Mouse (Mus musculus) limb, embryonic 15.5 days (tissue): ENCODE measurements around the gene Tti1. TPM values are rescaled to one million over a fixed set of nuclear protein-coding genes. Genes with fewer than 3 reads are reported as not detected.

Experiments
- ATAC-seq: fragments of 200-750 bp; cut with Nextera tagmentation; 2 replicates; pipeline ENCODE4 v1.8.0; 2017; ENCODE audit warnings: low read depth, moderate TSS enrichment; ENCODE audit not compliant: insufficient number of reproducible peaks, low FRiP score, low TSS enrichment
- H3K27ac ChIP-seq: fragments of 300-500 bp; sonication (generic); 2 replicates; pipeline ENCODE4 v1.5.1; 2015; ENCODE audit warnings: moderate library complexity, mild to moderate bottlenecking, inconsistent platforms
- H3K27me3 ChIP-seq: fragments of 300-500 bp; sonication (generic); 2 replicates; pipeline ENCODE4 v1.6.1; 2015; ENCODE audit warnings: inconsistent platforms
- H3K36me3 ChIP-seq: fragments of 300-500 bp; sonication (generic); 2 replicates; pipeline ENCODE4 v1.6.1; 2015; ENCODE audit warnings: inconsistent platforms
- H3K4me1 ChIP-seq: fragments of 300-500 bp; sonication (generic); 2 replicates; pipeline ENCODE4 v1.6.1; 2015; ENCODE audit warnings: inconsistent platforms
- H3K4me2 ChIP-seq: fragments of 300-500 bp; sonication (generic); 2 replicates; pipeline ENCODE4 v1.6.1; 2015; ENCODE audit warnings: mild to moderate bottlenecking, inconsistent platforms
- H3K4me3 ChIP-seq: fragments of 300-500 bp; sonication (generic); 2 replicates; pipeline ENCODE4 v1.5.1; 2015; ENCODE audit warnings: mild to moderate bottlenecking, inconsistent platforms
- H3K9ac ChIP-seq: fragments of 300-500 bp; sonication (generic); 2 replicates; pipeline ENCODE4 v1.6.1; 2015; ENCODE audit warnings: inconsistent platforms
- H3K9me3 ChIP-seq: fragments of 300-500 bp; sonication (generic); 2 replicates; pipeline ENCODE4 v1.6.1; 2016; ENCODE audit warnings: inconsistent platforms
- WGBS: fragments of 180-500 bp; shearing (Covaris S2); methylation state at CpG from one replicate; pipeline ENCODE4 v1.1.7; 2015; 5-methylcytosine and 5-hydroxymethylcytosine counted together
- polyA plus RNA-seq: library from polyadenylated mRNA; unstranded; fragments of >200 nt; fragmentation: Nextera tagmentation; extraction: Ambion mirVana; gene quantifications from 2 replicates; pipeline ENCODE4 v1.2.1, GENCODE M21; 2015

Gene Tti1
- polyA plus RNA-seq, 1 experiment from 2014 or later, result 22.5 TPM

- no peak for ATAC-seq
- Histone ChIP-seq H3K4me2 (no peak overlapping the region), H3K4me1 (no peaks in the 10 kb centered on the region), H3K27me3 (no peaks in the 10 kb centered on the region), H3K9ac (no peak overlapping the region), H3K4me3 (no peak overlapping the region), H3K27ac (no peak overlapping the region), H3K9me3 (peaks cover 4% of the 10 kb centered on the region; the same call in 1 of the 2 replicates), H3K36me3 (no peaks in the 10 kb centered on the region)
- WGBS, result 6% methylated on average over 2 of the region's 2 CpGs
These were observed 70.5 kb downstream of the Tti1 start for GRCm38 (mm10) chr2:157957707-157958108.

GRCm38 (mm10) chr2:157953978-157954377 lies 74.3 kb downstream of the Tti1 start:
- H3K4me2 ChIP-seq, result no peak overlapping the region
- H3K4me3 ChIP-seq, result no peak overlapping the region
- H3K27me3 ChIP-seq, result no peaks in the 10 kb centered on the region
- no peaks in the 10 kb centered on the region for H3K36me3 ChIP-seq
- ATAC-seq, result no peak
- 74% methylated on average over 5 of the region's 5 CpGs for WGBS
- peaks cover 4% of the 10 kb centered on the region; the same call in 1 of the 2 replicates for H3K9me3 ChIP-seq
- H3K9ac ChIP-seq, result no peak overlapping the region
- no peaks in the 10 kb centered on the region for H3K4me1 ChIP-seq
- no peak overlapping the region for H3K27ac ChIP-seq

GRCm38 (mm10) chr2:157944156-157944893 lies 83.9 kb downstream of the Tti1 start:
- H3K9ac ChIP-seq, result peak overlapping the region; percentile 55
- H3K9me3 ChIP-seq, result no peaks in the 10 kb centered on the region
- peak; percentile 42 for ATAC-seq
- H3K27me3 ChIP-seq, result peaks cover 28% of the 10 kb centered on the region
- 10% methylated on average over 35 of the region's 37 CpGs for WGBS
- peak overlapping the region; percentile 98 for H3K4me2 ChIP-seq
- H3K4me3 ChIP-seq, result peak overlapping the region; percentile 54
- H3K4me1 ChIP-seq, result peaks cover 29% of the 10 kb centered on the region
- peak overlapping the region; percentile 63 for H3K27ac ChIP-seq
- no peaks in the 10 kb centered on the region for H3K36me3 ChIP-seq

- peaks cover 34% of the 10 kb centered on the region for H3K27me3 ChIP-seq
These were observed 84.6 kb downstream of the Tti1 start for GRCm38 (mm10) chr2:157943514-157944155.

GRCm38 (mm10) chr2:157940586-157941185 lies 87.5 kb downstream of the Tti1 start:
- peaks cover 29% of the 10 kb centered on the region for H3K4me1 ChIP-seq
- ATAC-seq, result no peak
- H3K27me3 ChIP-seq, result peaks cover 36% of the 10 kb centered on the region
- H3K9me3 ChIP-seq, result no peaks in the 10 kb centered on the region
- H3K9ac ChIP-seq, result no peak overlapping the region
- WGBS, result 4% methylated on average over 18 of the region's 18 CpGs
- no peak overlapping the region for H3K27ac ChIP-seq
- H3K36me3 ChIP-seq, result no peaks in the 10 kb centered on the region
- H3K4me2 ChIP-seq, result 0 out of 2 replicates have a peak overlapping the region, but pooled peaks have one; percentile 2
- no peak overlapping the region; the same call in 1 of the 2 replicates for H3K4me3 ChIP-seq

More at GRCm38 (mm10) chr2:157943514-157944155, 84.6 kb downstream of the Tti1 start:
- Histone ChIP-seq H3K9ac (peak overlapping the region; percentile 55), H3K4me3 (peak overlapping the region; percentile 54), H3K36me3 (no peaks in the 10 kb centered on the region), H3K9me3 (no peaks in the 10 kb centered on the region), H3K27ac (peak overlapping the region; percentile 63), H3K4me2 (peak overlapping the region; percentile 98), H3K4me1 (peaks cover 29% of the 10 kb centered on the region)
- ATAC-seq, result peak; percentile 55; the same call in 1 of the 2 replicates
- WGBS, result 1% methylated on average over 45 of the region's 47 CpGs

- Histone ChIP-seq H3K4me1 (peaks cover 13% of the 10 kb centered on the region), H3K27me3 (peaks cover 31% of the 10 kb centered on the region), H3K4me3 (no peak overlapping the region), H3K27ac (no peak overlapping the region), H3K36me3 (no peaks in the 10 kb centered on the region), H3K9me3 (no peaks in the 10 kb centered on the region), H3K9ac (no peak overlapping the region), H3K4me2 (no peak overlapping the region)
- ATAC-seq, result no peak
- WGBS, result 79% methylated on average over 4 of the region's 4 CpGs
These were observed 91.6 kb downstream of the Tti1 start for GRCm38 (mm10) chr2:157936676-157937075.

GRCm38 (mm10) chr2:157935444-157936171 lies 92.6 kb downstream of the Tti1 start:
- no peak overlapping the region for H3K9ac ChIP-seq
- H3K36me3 ChIP-seq, result no peaks in the 10 kb centered on the region
- peaks cover 21% of the 10 kb centered on the region for H3K27me3 ChIP-seq
- no peak overlapping the region for H3K4me2 ChIP-seq
- no peak overlapping the region for H3K27ac ChIP-seq
- peaks cover 2% of the 10 kb centered on the region for H3K4me1 ChIP-seq
- no peak for ATAC-seq
- 66% methylated on average over 11 of the region's 11 CpGs for WGBS
- no peak overlapping the region for H3K4me3 ChIP-seq
- no peaks in the 10 kb centered on the region for H3K9me3 ChIP-seq

GRCm38 (mm10) chr2:157932655-157933054 lies 95.6 kb downstream of the Tti1 start:
- Histone ChIP-seq H3K4me2 (no peak overlapping the region), H3K4me3 (no peak overlapping the region), H3K9ac (no peak overlapping the region), H3K27ac (no peak overlapping the region), H3K9me3 (no peaks in the 10 kb centered on the region), H3K27me3 (peaks cover 2% of the 10 kb centered on the region; the same call in 1 of the 2 replicates), H3K36me3 (no peaks in the 10 kb centered on the region), H3K4me1 (0 out of 2 replicates have a peak, but pooled peaks cover 2% of the 10 kb centered on the region)
- no peak for ATAC-seq
- 71% methylated on average over 4 of the region's 4 CpGs for WGBS

Other genes starting within 250 kb of the Tti1 start
- 0.10 TPM in 1 of 2 replicates, not detected in the other for gene Vstm2l, start 113.8 kb downstream of the Tti1 start, polyA plus RNA-seq
- 39.3 and 41.5 TPM in 2 replicates for gene Rprd1b, start 64 bp upstream of the Tti1 start, polyA plus RNA-seq
- gene Tgm2, start 118.0 kb upstream of the Tti1 start, polyA plus RNA-seq, result 13.3 and 18.1 TPM in 2 replicates
- 12.0 and 12.2 TPM in 2 replicates for gene D630003M21Rik, start 200.8 kb upstream of the Tti1 start, polyA plus RNA-seq
- gene Bpi, start 229.7 kb upstream of the Tti1 start, polyA plus RNA-seq, result not detected in 2 replicates